Mouse (Mus musculus) urinary bladder, postnatal 36 days (tissue): Measurements from ENCODE around the gene Zbtb16.

Source experiments
- DNase-seq, 2 experiments: peaks; one replicate each; pipeline ENCODE4 v3.0.0; 2022; ENCODE audit warnings: low spot score in 2 of 2, mixed read lengths in 1 of 2

Zbtb16 gene

DNA sequence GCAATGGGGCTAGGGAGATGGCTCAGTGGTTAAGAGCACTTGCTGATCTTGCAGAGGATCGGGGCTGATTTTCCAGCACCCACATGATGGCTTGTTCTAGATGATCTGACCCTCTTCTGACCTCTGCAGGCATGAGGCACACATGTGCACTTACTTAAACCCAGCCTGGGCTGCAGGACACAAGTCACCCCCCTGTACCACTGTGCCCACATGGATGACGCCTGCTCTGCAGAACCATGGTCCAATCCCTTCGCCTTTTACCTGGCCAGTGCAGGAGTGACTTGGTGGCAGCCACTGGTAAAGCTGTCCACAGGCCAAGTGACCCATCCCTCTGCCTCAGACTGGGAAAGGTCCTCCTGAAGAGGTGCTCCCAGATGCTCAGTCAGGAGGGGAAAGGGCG is 67.1 kb downstream of the Zbtb16 start:
- no peak for DNase-seq

DNA sequence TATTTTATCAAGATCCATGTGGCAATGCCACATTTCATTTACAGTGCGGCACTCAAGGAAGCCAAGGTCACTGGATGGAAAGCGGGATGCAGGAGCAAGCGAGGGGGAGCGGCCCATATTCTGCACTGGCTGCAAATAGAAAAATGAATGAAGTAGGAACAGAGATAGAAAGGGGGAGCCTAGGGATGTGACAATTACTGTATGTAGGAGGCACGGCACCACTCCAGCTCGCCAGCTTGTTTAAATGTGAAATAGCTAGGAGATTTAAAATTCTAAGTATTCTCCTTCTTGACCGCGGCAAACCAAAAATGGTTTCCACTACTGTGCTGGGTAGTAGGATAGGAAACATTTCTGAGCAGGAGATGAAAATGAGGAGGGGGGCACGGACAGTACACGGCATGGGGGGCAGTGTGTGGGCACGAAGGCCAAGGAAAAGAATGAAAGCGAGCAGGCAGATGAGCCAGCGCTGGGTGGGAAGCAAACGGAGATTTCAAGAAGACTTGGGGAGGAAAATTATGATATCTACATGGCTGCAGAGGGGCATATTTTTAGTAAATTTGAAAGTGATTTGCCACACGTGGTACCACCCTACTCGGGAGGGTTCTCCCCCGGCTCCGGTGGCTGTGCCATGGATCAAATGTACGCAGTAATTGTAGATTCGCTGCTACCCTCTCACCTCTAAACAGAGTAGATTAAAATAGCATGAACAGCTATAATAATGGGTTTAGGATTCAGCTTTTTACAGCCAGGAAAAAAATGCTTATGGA is 68.2 kb downstream of the Zbtb16 start:
- no peak for DNase-seq

DNA sequence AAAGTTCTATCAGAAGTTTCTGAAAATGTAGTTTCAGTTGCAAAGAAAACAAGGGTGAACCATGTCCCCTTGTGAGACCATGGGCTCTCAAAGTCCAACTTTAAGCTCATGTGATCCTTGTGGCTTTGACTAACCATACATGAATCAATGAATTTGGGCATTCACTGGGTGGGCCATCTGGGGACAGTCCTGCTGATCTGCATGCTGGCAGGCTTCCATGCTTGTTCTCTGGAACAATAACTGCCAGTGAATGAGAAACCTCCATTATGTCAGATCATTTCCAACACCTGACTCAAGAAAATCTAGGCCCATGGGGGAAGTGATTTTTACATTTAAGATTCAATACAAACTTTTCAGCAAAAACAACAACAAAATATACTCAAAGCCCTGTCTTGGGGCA is 70.1 kb downstream of the Zbtb16 start:
- DNase-seq: no peak

DNA sequence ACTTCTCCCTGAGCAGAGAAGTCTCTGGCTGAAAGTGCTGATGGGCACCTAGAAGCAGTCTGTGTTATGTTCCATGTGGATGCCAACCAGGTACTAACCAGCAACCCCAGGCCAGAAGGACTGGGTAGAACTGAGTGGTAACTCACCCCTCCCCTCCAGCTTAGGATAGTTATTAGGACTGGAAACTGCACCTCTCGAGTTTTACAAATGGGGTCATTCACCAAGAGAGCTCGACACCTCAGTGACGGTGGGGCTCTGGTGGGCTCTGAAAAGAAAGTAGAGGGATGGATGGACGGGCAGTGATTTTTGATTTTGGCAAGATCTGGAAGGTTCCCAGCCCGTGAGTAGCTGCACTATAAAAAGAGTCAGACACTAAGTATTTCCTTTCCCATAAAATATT is 71.7 kb downstream of the Zbtb16 start:
- DNase-seq: no peak

DNA sequence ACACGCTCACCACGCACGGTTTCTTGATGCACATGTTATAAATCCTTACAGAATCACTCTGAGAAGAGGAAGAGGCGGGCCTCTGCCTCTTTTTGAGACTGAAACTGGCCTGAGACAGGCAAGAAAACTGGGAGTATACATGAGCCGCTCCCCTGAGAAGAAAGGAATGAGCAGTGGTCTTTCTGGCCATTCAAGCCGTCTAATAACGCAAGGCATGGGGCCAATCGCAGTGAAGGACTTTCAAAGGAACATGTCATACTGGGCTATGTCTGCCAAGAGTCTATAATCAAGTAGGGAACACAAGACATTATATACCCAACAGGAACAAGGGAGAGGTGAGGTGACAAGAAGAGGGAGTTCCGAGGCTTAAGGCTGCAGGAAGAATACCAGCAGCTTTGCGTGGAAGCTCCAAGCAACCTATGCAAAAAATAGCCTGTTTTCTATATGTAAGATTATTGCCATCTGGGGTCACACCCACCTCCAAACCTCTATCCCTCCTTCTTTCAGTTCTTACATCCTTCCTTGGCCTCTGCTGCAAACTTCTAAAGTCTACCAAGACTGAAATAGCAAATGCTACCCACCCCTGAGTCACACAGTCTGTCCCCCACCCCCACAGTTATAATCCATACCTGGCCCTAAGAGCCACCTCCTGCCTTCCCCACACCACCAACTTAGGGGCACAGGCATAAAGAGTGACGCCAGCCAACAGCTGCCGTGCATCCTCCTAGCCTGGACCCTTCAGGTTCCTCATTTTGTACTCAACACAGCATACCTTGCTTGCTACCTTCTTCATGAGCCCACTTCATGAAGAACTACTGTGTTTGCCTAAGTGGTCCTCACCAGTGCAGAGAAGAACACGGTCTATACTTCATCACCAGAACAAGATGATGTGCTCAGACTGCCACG is 74.0 kb downstream of the Zbtb16 start:
- no peak for DNase-seq

DNA sequence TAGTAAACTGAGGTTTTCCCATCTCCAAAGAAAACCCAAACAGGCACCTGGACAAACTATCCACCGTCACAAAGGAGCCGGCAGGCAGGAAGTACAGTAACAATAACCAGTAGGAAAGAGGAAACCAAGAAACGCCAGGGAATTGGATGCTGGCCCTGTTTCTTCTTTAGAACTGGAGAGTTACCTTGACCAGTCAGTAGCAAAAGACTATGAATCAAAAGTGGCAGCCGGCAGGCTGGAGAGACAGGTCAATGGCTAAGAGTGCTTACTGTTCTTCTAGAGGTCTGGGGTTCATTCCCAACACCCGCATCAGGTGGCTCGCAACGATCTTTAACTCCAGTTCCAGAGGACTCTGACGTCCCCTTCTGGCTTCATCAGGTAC is 74.9 kb downstream of the Zbtb16 start:
- DNase-seq: no peak

DNA sequence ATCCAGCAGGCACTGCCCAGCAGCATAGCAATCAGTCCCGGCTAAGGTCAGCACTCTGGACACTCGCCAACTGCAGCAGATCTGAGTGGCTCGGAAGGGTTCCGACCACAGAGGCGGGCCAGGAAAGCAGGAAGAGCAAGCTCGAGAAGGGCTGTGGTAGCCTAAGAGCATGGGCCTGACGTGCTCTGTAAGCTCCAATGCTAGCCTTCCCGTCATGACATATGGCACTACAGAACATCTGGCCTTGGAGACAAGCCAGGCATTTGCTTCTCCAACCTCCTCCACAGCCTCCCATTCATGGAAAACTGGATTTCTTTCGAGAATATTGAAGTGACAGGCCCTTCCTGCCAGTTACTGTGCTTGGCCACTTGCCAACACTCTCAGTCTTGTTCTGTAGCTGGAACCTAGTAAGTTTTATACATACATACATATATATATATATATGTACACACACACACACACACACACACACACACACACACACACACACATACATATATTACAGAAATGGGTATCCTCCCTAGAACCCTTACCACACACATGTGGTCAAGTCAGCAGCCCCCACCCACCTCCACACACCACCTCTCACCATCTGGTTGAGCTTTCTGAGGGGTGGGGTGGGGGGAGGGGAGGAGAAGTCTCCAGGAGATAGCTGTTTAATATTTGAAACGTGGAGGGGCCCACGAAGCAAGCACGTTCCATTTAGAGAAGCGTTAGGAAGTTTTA is 75.4 kb downstream of the Zbtb16 start:
- DNase-seq: no peak

DNA sequence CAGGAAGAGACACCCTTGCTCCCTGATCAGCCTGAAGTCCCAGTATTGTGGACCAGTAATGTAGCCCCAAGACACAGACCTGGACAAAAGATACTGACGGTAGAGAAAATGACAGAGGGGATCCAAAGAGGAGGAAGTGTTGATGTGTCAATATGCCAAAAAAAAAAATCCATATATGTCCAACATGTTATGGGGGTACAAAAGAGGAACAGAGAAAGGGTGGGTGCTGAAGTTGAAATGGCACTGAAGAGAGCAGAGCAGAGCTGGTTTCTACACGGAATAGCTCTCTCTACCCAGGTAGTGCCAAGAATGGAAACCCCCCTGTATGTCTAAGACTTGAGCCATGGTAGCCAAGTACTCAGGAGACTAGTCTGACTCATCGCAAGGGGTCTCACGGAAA is 76.9 kb downstream of the Zbtb16 start:
- DNase-seq: no peak

DNA sequence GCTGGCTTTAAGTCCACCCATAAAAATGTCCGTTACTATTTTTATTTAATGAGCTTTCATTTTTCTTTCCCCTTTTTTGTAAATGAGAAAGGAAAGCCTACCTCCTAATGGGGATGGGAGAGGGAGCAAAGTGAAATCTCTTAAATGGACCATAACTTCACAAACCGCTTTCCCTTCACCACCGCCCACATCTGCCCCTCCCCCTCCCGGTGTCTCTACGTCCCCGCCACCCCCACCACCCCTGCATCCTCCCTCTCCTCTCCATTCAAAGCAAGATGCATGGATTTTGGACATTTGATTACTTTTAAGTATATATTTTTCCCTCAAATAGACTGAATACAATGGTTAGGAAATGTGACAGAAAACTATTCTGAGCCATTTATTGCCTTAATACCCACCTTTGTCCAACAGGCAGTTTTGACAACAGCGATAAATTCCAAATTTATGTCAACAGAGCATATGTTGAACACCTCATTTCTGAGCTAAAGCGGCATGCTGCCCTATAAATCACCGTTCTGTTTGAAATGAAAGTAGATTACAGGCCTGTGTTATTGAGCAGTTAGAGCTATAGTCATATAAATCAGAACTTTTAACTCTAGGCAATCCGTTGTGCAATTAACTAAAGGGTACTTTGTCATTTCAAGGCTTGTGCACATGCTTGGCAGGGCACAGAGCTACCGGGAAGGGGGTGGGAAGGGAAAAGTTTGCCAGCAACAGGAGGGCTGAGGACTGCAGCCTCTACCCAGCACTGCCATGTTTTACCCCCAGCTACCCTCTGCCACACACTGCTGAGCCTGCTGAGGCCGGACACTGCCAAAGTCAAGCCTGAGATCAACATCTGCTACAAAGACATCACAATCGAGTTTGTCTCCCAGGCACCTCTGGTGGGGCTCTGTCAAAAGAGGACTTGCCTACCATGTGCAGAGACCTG is 78.1 kb downstream of the Zbtb16 start:
- no peak for DNase-seq

DNA sequence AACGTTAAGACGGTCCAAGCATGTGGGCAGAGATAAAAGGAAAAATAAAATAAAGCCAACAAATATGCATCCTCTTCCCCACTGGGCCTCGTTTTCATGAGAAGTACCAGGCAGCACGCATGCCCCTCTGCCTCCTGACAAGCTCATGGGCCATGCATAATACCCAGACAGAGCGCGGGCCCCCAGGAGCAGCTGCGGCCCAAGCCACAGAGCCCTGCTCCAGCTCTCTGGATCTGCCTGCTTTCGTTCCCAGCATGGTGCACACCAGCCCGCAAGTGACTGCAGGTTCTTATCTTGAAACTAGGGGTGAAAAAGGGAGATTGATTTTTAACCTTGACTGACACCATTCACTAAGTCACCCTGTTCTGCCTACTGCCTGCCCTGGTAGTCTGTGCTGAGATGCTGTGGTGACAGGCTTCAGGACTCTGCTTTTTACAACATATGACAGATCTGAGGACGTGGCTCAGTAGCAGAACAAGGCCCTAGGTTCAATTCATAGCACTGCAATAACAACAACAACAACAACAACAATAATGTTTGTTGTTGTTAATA is 79.7 kb downstream of the Zbtb16 start:
- DNase-seq: no peak

DNA sequence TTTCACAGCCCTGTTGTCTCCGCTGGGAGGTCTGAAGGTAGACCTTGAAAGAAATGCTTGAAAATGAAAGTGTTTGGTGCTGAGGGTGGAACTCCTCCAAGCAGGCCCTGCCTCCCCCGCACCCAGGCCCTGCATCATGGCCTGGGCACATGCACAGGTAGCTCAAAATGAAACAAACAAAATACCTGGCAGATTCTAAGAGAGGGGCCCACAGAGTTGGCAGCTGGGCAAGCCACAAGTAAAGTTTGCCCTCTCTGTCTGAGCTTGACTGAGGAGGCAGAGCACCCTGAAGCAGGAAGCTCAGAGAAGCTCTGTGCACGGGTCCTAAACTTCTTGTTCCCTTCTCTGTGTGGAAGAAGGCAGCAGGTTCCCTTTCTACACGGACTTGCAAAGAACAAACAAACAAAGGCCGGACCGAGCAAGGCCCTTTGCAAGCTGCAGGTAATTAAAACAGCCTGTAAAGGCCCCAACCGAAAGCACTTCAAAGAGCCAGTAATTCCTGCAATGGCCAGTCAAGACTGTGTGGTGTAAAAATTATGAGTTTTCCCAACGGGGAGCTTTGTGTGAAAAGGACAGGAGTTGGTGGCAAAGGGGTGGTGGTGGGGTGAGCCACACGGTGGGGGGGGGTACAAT is 80.5 kb downstream of the Zbtb16 start:
- DNase-seq: no peak

DNA sequence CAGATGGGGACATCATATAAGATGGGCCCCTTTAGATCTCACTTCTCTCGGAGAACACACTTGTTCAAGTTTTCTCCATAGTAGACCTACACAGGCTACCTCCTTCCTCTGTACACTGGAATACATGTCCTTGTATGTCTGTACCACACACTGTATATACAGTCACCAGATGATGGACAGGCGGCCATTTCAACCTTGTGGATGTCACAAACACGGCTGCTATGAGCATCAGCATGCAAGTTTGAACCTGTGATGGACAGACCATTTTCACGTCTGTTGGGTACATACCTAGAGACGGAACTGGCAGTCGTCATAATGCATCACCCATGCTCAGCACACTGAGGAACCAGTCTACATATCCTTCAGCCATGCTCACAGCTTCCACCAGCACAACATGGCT is 81.6 kb downstream of the Zbtb16 start:
- no peak for DNase-seq

DNA sequence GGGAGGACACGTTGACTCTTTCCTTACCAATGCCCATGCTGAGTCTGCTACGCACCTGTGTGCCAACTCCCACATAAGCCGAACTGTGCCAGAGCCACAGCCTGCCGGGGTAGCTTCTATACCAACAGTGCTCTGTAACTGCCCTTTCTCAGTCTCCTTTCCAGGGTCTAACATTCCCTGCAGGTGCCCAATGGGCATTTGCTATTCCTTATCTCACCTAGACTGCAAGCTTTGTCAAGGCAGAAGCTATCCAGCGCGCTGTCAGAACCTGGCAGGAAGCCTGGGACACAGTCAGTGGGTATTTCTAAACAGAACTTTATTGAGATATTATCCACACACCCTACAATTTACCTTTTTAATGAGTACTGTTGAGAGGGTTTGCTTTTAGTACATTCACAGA is 82.1 kb downstream of the Zbtb16 start:
- DNase-seq: no peak

DNA sequence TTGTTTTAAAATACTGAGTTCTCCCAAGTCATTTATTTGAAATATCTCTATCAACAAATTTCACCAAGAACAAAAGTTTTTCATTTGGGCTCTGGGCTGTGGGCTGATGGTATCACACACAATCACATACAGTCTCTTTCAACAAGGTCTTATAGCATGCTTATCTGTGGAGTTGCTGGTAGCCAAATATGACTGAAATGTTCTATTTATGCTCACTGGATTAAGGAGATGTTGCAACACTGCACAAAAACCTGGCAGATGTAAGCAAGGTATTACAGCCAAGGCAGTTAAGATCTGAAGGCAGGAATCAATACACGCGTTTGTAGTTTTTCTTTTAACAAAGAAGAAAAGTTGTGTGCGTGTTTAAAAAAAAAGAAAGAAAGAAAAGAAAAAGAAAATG is 84.1 kb downstream of the Zbtb16 start:
- no peak for DNase-seq

DNA sequence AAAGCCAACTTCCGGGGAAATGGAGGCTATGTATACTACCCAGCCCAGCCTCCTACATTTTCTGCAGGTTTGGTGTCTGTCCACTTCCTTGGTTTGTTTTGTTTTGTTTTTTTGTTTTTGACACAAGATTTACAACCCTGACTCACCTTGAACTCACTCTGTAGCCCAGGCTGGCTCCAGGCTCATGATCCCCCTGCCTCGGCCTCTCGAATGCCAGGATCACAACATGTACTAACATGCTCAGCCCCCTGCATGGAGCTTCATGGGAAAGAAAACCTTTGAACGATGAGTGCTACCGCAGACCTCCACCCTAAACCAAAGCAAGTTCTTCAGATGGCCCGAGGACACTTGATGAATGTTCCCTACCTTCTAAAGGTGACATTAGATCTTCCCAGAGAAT is 86.4 kb downstream of the Zbtb16 start:
- DNase-seq: no peak

DNA sequence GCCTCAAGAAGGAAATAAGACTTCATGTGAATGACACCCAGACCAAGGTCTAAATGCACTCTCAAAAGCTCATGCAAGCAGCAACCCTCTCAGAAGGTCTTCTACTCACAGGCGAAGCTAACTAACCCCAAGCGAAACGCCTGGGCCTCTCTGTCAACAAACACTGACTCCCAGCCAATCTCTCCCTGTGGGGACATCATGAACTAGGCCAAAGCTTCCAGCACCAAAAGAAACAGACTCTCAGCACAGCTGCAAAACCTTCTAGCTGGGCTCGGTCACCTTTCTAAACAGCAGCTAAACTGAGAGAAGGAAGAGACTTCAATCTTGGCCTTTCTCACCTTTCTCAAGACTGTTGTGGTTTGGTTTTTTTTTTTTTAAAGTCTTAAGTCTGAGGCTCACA is 86.9 kb downstream of the Zbtb16 start:
- no peak for DNase-seq

DNA sequence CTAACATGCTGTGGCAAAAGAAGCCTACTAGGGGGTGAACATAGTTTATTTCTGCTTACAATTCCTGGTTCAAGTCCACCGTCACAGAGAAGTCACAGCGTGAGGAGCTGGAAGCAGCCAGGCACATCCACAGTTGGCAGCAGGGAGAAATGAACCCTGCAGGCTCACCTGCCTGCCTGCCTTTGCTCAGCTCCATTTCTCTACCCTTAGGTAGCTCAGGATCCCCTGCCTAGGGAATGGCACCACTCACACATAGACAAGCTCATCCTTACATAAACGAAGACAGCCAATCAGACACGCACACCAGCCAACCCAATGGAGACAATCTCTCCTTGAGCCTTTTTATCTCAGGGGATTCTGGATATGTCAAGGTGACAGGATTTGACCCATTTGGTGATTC is 87.3 kb downstream of the Zbtb16 start:
- DNase-seq: no peak

DNA sequence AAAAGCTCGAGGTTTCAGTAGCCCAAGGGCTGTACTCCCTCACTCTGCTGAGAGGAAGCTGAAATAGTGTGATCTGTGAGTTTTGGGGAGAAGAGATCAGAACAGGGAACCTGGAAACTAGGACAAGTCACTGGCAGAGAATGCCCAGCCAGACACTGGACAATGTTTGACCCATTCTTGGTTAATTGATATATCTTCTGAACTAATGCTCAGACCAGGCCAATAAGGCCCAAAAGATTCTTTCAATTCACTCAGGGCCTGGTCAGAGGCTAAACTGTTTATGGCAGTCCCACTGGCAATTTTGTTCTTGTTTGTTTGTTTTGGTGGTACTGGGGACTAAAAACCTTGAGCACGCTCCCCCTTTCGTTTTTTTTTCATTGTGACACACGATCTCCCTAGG is 87.8 kb downstream of the Zbtb16 start:
- no peak for DNase-seq

DNA sequence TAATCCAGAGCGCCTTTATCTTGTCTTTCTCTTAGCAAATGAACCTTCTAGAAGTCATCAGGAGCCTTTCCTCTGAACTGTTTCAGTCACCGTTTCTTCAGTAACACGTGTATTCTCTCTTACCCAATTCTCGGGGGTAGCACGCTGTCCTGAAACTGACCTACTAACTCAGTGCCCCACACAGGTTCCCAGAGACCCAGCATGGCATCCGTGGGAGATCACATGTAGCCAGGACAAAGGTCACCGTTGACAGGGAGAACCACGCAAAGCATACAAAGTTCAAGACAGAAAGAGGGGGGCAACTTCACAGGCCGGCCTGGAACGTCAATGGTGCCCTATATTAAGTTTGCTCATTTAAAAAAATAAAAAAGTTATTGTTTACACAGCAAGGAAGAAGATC is 89.5 kb downstream of the Zbtb16 start:
- DNase-seq: no peak

DNA sequence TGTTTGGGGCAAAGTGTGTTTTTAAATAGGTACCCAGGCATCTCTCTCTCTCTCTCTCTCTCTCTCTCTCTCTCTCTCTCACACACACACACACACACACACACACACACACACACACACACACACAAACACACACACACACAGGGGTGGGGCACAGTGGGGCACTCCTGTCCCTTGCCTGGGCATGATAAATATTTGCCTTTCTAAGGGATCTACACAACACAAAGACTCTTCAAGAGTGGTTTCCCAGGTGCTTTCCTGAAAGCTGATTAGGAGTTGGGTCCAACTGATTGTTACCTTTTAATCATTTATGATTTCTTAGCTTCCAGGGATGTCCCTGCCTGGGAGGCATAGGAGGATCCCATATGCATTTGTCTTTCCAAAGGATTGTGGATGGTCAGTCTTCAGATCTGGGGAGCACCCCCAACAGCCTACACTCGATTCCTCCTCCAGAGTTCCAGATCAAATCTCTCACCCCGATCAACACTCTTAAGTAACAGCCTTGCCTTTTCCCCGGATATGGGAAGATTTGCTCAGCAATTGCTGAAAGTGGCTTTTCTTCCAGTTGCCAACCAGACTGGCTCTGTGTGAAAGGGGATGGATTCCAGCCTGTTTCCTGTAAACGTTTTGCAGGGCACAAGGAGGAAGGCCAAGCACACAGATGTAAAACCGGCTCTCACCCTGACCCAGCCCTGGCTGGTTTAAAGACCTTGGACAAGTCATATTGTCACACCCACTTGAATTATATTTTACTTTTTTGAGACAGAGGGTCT is 90.5 kb downstream of the Zbtb16 start:
- no peak for DNase-seq
